Mouse (Mus musculus): ENCODE results near the gene Mov10l1. TPM values are rescaled to one million over a fixed set of nuclear protein-coding genes. Genes with fewer than 3 reads are reported as not detected.

Mov10l1 gene
- polyA plus RNA-seq, 1 experiment, result not detected

DNA sequence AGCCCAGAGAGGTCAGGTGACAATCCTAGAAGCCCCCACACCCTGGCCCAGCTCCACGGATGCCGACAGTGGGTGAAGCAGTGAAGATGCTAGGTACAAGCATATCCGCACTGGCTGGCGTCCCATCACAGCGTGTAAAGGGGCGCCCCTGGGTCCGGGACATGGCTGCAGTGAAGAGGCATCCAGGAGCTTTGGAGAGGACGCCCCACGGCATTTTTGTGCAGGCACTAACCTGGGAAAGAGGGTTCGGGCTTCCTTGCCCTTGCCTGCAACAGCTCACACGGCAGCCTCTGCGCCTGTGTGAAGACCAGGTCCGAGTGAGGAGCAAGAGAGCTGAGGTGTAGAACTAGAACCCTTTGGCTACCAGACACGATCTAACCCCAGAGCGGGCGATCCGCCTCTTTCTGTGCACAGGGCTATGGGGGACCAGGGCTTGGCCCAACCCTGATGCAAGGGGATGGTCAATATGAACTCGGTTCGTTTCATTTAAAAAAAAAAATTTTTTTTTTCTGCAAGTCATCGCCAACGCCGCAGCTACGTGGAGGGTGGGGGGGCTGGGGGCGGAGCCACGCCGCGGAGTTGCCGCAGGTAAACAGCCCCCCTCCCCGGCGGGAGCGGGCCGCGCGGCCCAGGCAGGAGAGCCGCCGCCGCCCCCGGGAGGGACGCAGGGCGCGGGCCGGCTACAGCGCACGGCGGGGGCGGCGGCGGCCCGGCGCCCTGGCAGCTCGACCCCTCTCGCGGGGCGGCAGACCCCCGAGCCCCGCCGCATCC is 76.6 kb downstream of the Mov10l1 start, which contains the start of gene Panx2:
Panx2 (plus strand) TSS at position 574 of the 771 bp plus-strand sequence.
- H3ac ChIP-seq (ENCODE audit: control insufficient read depth, insufficient read length, low read depth), result no peak within 1 kb of the TSS
- no peaks in the 10 kb centered on the region for H3K79me3 ChIP-seq (ENCODE audit: low read depth)
- no peak for TF ChIP-seq MAX (IDR thresholded peaks at IDR 0.05)
- no peaks in the 10 kb centered on the region for H3K79me2 ChIP-seq (ENCODE audit: control insufficient read depth, insufficient read depth)
- no peak within 1 kb of the TSS for H3K4me3 ChIP-seq (ENCODE audit: insufficient read depth, poor library complexity, severe bottlenecking)
- H3K36me3 ChIP-seq (ENCODE audit: control insufficient read depth, insufficient read depth), result no peaks in the 10 kb centered on the region
- H3K27me3 ChIP-seq (ENCODE audit: control insufficient read depth, insufficient read depth, insufficient read length), result peaks cover 83% of the 10 kb centered on the region

DNA sequence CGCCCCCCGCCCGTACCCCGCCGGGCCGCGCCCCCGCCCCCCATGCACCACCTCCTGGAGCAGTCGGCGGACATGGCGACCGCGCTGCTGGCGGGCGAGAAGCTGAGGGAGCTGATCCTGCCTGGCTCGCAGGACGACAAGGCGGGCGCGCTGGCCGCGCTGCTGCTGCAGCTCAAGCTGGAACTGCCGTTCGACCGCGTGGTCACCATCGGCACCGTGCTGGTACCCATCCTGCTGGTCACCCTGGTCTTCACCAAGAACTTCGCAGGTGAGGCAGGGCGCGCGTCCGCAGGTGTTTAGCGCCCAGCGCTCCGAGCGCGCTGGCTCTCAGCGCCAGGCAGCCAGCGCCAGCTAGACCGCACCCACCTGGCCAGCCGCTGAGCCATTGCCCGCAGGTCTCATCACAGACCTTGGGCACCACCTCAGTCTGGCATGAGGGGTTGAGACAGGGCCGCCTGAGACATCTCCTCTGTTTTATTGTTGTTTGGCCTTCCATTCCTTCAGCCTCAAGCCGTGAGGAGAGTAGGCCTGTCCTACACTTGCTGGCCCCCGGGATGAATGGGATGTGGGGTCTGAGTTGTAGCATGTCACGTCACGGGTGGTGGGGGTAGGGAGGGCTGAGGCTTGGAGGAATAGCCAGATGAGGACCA is 77.4 kb downstream of the Mov10l1 start:
- TF ChIP-seq CEBPB (IDR thresholded peaks at IDR 0.05; ENCODE audit: low read depth), result no peak
- no peak for TF ChIP-seq MAX (IDR thresholded peaks at IDR 0.05)
- no peak for TF ChIP-seq USF1 (IDR thresholded peaks at IDR 0.05; ENCODE audit: low read depth)
- TF ChIP-seq FOSL1 (IDR thresholded peaks at IDR 0.05; ENCODE audit: insufficient read depth, low read length, poor library complexity, severe bottlenecking), result no peak
- TF ChIP-seq MYOG (IDR thresholded peaks at IDR 0.05; ENCODE audit: control insufficient read depth, extremely low read depth, insufficient read length), result no peak
- TF ChIP-seq CTCF (IDR thresholded peaks at IDR 0.05; ENCODE audit: control insufficient read depth, insufficient read depth, insufficient read length), result no peak
- TF ChIP-seq MYOD1 (IDR thresholded peaks at IDR 0.05; ENCODE audit: control insufficient read depth, insufficient read length, low read depth), result no peak
- Histone ChIP-seq H3K4me3 (ENCODE audit: insufficient read depth, poor library complexity, severe bottlenecking) (no peak overlapping the region), H3K27me3 (ENCODE audit: control insufficient read depth, insufficient read depth, insufficient read length) (peaks cover 82% of the 10 kb centered on the region)

DNA sequence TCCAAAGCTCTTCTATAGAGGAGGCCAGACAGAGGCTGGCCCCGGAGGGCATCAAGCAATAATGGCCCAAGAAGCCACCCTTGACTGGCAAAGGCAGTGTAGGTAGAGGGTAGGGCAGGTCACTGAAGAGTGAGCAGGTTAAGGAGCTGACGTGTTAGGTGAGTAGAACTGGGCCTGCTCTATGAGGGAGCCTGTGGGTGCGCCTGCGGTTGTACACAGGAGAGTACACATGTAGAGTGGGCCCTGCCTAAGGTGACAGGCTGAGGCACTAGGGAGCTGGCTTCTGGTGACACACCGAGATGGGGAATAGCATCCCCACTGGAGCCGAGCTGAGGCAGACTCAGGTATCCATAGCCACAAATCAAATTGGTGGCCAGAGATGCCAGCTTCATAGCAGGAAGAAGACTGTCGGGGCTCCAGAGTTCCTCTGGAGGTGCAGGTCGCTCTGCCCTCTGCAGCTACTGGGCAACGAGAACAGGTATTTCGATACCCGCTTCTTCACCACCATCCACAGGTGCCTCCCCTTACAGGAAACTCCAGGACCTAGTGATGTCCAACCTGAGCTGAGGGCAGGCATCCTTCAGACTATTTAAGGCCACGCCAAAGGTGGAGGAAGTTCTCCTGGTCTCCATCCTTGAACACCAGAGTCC is 78.2 kb downstream of the Mov10l1 start:
- TF ChIP-seq CEBPB (IDR thresholded peaks at IDR 0.05; ENCODE audit: low read depth), result no peak
- no peak for TF ChIP-seq USF1 (IDR thresholded peaks at IDR 0.05; ENCODE audit: low read depth)
- no peak for TF ChIP-seq MAX (IDR thresholded peaks at IDR 0.05)
- no peak for TF ChIP-seq MYOD1 (IDR thresholded peaks at IDR 0.05; ENCODE audit: control insufficient read depth, insufficient read length, low read depth)
- TF ChIP-seq FOSL1 (IDR thresholded peaks at IDR 0.05; ENCODE audit: insufficient read depth, low read length, poor library complexity, severe bottlenecking), result no peak
- TF ChIP-seq MYOG (IDR thresholded peaks at IDR 0.05; ENCODE audit: control insufficient read depth, extremely low read depth, insufficient read length), result no peak
- TF ChIP-seq CTCF (IDR thresholded peaks at IDR 0.05; ENCODE audit: control insufficient read depth, insufficient read depth, insufficient read length), result no peak

More for the DNA sequence above, 77.4 kb downstream of the Mov10l1 start:
- Histone ChIP-seq H3K79me2 (ENCODE audit: control insufficient read depth, insufficient read depth) (no peaks in the 10 kb centered on the region), H3K36me3 (ENCODE audit: control insufficient read depth, insufficient read depth) (no peaks in the 10 kb centered on the region), H3ac (ENCODE audit: control insufficient read depth, insufficient read length, low read depth) (no peak overlapping the region), H3K79me3 (ENCODE audit: low read depth) (no peaks in the 10 kb centered on the region)

DNA sequence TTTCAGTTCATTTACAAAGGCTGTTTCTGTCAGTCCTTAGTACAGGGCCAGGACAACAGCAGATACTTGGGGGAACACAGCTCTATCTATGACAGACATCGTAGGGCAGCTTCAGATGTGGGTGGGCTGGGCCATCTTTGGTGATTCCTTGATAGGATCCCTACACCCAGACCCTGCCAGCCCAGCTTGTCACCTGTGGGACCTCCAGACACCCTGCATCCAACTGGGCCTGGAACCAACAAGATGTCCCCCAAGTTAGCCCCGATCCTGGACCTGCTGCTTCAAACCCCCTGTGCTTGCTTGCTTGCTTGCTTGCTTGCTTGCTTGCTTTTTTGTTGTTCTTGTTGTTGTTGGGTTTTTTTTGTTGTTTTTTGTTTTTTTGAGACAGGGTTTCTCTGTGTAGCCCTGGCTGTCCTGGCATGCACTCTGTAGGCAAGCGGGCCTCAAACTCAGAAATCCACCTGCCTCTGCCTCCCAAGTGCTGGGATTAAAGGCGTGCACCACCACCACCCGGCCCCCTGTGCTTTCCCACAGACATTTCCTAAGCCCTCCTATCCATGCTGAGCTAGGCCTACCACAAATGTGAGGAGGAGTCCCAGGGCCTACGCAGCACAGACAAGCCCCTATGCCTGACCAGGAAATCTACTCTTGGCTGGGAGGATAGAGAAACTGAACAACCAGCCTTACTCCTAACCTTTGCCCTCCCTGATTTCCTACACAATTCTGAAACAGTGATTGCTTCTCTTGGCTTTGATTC is 79.2 kb downstream of the Mov10l1 start:
- H3K27me3 ChIP-seq (ENCODE audit: control insufficient read depth, insufficient read depth, insufficient read length), result peaks cover 81% of the 10 kb centered on the region
- TF ChIP-seq MAX (IDR thresholded peaks at IDR 0.05), result no peak
- TF ChIP-seq USF1 (IDR thresholded peaks at IDR 0.05; ENCODE audit: low read depth), result no peak
- no peak for TF ChIP-seq CTCF (IDR thresholded peaks at IDR 0.05; ENCODE audit: control insufficient read depth, insufficient read depth, insufficient read length)
- TF ChIP-seq FOSL1 (IDR thresholded peaks at IDR 0.05; ENCODE audit: insufficient read depth, low read length, poor library complexity, severe bottlenecking), result no peak
- no peak for TF ChIP-seq MYOD1 (IDR thresholded peaks at IDR 0.05; ENCODE audit: control insufficient read depth, insufficient read length, low read depth)
- no peak for TF ChIP-seq CEBPB (IDR thresholded peaks at IDR 0.05; ENCODE audit: low read depth)
- TF ChIP-seq MYOG (IDR thresholded peaks at IDR 0.05; ENCODE audit: control insufficient read depth, extremely low read depth, insufficient read length), result no peak

More for the DNA sequence above, 78.2 kb downstream of the Mov10l1 start:
- Histone ChIP-seq H3K36me3 (ENCODE audit: control insufficient read depth, insufficient read depth) (no peaks in the 10 kb centered on the region), H3K79me2 (ENCODE audit: control insufficient read depth, insufficient read depth) (no peaks in the 10 kb centered on the region), H3K79me3 (ENCODE audit: low read depth) (no peaks in the 10 kb centered on the region), H3ac (ENCODE audit: control insufficient read depth, insufficient read length, low read depth) (no peak overlapping the region), H3K27me3 (ENCODE audit: control insufficient read depth, insufficient read depth, insufficient read length) (peaks cover 81% of the 10 kb centered on the region), H3K4me3 (ENCODE audit: insufficient read depth, poor library complexity, severe bottlenecking) (no peak overlapping the region)

DNA sequence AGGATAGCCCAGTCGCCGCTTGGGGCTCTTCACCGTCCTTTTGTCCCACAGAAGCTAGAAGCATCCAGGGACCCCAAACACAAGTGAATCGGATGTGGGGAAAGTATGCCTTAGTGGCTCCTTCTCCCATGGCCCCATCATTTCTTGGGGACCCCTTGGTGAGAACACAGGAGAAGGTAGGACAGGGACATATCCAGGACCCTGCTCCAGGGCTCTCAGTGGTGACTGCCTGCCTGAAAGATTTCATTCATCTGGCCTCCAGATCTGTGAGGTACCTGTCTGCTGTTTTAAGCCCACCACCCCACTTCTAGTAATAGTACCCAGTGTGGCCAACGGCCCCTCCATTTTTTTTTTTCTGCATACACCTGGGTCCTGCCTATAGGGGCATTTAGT is 79.8 kb downstream of the Mov10l1 start:
- Histone ChIP-seq H3ac (ENCODE audit: control insufficient read depth, insufficient read length, low read depth) (no peak overlapping the region), H3K27me3 (ENCODE audit: control insufficient read depth, insufficient read depth, insufficient read length) (peaks cover 86% of the 10 kb centered on the region), H3K4me3 (ENCODE audit: insufficient read depth, poor library complexity, severe bottlenecking) (no peak overlapping the region), H3K79me2 (ENCODE audit: control insufficient read depth, insufficient read depth) (no peaks in the 10 kb centered on the region), H3K79me3 (ENCODE audit: low read depth) (no peaks in the 10 kb centered on the region), H3K36me3 (ENCODE audit: control insufficient read depth, insufficient read depth) (no peaks in the 10 kb centered on the region)
- TF ChIP-seq MYOD1 (IDR thresholded peaks at IDR 0.05; ENCODE audit: control insufficient read depth, insufficient read length, low read depth) (no peak), CTCF (IDR thresholded peaks at IDR 0.05; ENCODE audit: control insufficient read depth, insufficient read depth, insufficient read length) (no peak), MAX (IDR thresholded peaks at IDR 0.05) (no peak), MYOG (IDR thresholded peaks at IDR 0.05; ENCODE audit: control insufficient read depth, extremely low read depth, insufficient read length) (no peak), CEBPB (IDR thresholded peaks at IDR 0.05; ENCODE audit: low read depth) (no peak), FOSL1 (IDR thresholded peaks at IDR 0.05; ENCODE audit: insufficient read depth, low read length, poor library complexity, severe bottlenecking) (no peak), USF1 (IDR thresholded peaks at IDR 0.05; ENCODE audit: low read depth) (no peak)

More for the DNA sequence above, 79.2 kb downstream of the Mov10l1 start:
- H3K4me3 ChIP-seq (ENCODE audit: insufficient read depth, poor library complexity, severe bottlenecking), result no peak overlapping the region
- no peaks in the 10 kb centered on the region for H3K79me2 ChIP-seq (ENCODE audit: control insufficient read depth, insufficient read depth)
- H3K36me3 ChIP-seq (ENCODE audit: control insufficient read depth, insufficient read depth), result no peaks in the 10 kb centered on the region
- H3K79me3 ChIP-seq (ENCODE audit: low read depth), result no peaks in the 10 kb centered on the region
- no peak overlapping the region for H3ac ChIP-seq (ENCODE audit: control insufficient read depth, insufficient read length, low read depth)

All from C2C12 (cell line).